Mouse (Mus musculus) layer of hippocampus, postnatal 36 days (tissue): Measurements from ENCODE around the gene Fgd6. TPM values are rescaled to one million over a fixed set of nuclear protein-coding genes. Genes with fewer than 3 reads are reported as not detected.

Experiments used
- total RNA-seq, 2 experiments: library from RNA; stranded (reverse); gene quantifications; 2 replicates each; pipeline ENCODE4 v1.2.3; 2021

Fgd6 gene
- total RNA-seq, 2 experiments from 2014 or later: 9.3 to 14.3 TPM

Other genes with a start within 250 kb of the Fgd6 start
- not detected for gene Usp44, start 204.4 kb upstream of the Fgd6 start, total RNA-seq
- 100 to 1,000 TPM; 120 to 127 TPM for gene Metap2, start 138.9 kb upstream of the Fgd6 start, total RNA-seq
- gene Vezt, start 184 bp upstream of the Fgd6 start, total RNA-seq: 10 to 100 TPM; 61.6 to 72.6 TPM
- 1 to 10 TPM; 9.2 to 9.7 TPM for gene Nr2c1, start 112.0 kb downstream of the Fgd6 start, total RNA-seq
- gene Ndufa12, start 162.7 kb downstream of the Fgd6 start, total RNA-seq: 100 to 1,000 TPM; 282 to 283 TPM